Mouse (Mus musculus): ENCODE measurements around the gene Synj1.

Gene Synj1

DNA sequence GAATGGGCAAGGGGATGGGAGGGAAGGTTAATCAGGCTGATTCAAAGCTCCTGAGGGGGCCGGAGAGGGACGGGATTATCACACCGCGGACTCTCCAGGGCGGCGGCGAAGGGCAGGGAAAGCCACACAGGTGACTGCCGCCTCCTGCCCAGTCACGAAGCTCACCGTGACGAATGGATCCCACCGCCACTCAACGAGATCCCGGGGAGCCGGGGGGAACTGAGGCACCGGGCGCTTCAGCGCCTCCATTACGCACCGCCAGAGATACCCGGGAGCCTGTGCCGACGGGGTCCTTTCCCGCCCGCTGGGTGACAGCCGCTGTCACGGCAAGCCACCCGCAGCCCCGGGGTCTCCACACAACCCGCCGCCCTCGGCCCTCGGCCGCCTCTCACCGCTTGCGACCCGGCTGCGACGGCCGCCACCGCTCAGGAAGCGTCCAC lies 507 bp downstream of the Synj1 start:
- no peak for DNase-seq (ENCODE audit: low read depth in 2 of 2, low spot score in 2 of 2)

DNA sequence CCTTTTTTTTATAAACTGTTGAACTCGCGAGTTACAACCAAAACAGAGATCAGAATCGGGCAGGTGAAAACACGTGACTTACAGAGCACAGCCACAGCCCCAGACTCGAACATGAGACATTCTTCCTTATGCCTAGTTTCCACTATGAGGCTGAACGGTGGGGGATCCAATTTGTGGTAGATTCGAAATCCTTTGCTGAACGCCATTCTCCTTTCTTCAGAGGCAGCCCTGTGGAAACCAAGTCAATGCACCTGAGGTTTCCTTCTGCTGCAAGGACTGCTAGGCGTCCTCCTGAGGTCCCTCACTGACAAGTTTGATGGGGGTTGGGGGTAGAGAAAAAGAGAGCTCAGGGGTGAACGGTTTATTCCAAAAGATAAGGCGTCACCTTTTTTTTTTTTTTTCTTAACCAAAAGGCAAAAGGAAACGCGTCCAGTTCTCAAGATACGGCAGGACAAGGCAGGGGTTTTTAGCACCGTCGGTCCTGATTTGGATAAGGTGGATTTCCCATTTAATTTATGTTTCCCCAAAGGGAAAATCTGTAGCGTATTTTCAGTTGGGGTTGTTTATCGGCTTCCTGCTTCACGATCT lies 1.1 kb downstream of the Synj1 start:
- peak in 1 of 2 experiments; percentile 18 for DNase-seq (ENCODE audit: low read depth in 2 of 2, low spot score in 2 of 2)

DNA sequence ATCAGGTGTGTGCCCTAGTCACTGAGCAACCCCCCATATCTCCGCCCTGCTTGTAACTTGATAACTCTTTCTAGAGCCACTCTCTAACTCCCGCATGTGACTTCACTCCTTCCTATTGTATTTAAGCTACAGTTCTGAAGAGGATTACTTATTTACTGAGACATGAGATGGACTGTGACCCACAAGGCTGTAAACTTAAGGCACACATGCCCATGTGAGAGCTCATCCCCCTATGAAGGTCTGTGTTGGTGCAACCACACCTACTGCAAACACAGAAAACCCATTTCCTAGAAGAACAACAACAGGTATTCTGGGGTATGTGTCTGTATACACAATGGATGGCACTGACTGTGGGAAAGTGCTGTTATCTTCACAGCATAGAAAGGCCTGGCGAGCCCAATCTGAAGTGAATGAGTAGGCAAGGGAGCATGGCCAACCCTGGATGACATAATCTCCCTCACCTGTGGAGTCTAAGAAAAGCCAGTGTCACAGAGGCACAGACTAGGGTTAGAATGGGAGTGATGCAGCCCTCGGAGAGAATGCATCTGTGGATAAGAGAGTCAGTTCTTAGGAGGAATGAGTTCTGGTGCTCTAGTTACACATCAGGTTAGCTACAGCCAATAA lies 6.1 kb downstream of the Synj1 start:
- no peak for DNase-seq (ENCODE audit: low read depth in 2 of 2, low spot score in 2 of 2)

DNA sequence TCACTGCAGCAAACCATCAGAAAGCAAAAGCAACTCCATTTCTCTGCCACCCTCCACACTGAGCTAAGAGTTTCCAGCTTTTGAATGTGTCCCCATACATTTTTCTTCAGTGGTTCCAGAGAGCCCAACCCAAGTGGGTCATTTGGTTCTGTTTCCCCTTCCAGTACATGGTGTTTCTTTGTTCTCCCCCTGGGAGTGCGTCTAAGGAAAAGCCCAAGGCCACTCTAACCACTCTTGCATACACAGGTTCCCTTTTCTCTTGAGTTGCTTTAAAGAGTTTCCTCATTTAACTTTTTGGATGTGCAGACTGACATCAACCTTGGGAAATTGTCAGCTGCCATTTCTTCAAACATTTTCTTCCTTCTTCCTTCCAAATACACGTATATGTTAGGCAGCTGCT lies 10.0 kb downstream of the Synj1 start:
- DNase-seq (ENCODE audit: low read depth in 2 of 2, low spot score in 2 of 2): no peak

DNA sequence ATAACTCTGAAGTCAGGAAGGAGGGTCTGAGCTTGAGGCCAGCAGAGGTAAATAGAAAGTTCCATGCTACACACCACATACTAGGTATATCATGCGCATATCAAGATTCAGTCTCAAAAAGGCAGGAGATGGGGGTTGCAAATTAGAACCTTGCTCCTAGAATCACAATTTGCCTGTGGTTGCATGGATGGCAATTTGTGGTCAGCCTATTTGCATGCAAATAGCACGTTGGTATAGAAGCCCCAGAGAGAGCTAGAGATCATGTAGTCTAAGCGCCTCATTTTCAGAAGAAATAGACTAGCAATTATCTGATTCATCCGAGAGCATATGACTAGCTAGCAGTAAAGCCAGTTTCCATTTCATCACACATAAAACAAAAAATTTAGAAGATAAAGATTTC lies 11.3 kb downstream of the Synj1 start:
- DNase-seq (ENCODE audit: low read depth in 2 of 2, low spot score in 2 of 2): no peak

DNA sequence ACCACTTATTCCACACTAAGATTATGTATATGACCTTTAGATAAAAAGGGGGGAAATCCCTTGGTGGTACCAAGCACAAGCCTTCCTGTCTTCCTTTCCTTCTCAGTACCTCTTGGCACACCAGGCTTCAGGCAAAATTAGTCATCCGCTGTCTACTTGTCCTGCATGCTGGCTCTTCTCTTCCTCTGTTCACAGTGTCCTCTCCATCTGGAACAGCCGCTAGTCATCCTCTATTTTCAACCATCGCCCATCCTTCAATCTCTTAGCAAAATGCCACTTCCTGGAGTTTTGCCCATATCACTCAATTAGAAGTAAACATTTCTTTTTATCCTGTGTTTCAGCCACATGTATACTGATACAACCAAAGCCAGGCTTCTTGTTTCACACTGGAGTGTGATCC lies 13.3 kb downstream of the Synj1 start:
- no peak for DNase-seq (ENCODE audit: low read depth in 2 of 2, low spot score in 2 of 2)

DNA sequence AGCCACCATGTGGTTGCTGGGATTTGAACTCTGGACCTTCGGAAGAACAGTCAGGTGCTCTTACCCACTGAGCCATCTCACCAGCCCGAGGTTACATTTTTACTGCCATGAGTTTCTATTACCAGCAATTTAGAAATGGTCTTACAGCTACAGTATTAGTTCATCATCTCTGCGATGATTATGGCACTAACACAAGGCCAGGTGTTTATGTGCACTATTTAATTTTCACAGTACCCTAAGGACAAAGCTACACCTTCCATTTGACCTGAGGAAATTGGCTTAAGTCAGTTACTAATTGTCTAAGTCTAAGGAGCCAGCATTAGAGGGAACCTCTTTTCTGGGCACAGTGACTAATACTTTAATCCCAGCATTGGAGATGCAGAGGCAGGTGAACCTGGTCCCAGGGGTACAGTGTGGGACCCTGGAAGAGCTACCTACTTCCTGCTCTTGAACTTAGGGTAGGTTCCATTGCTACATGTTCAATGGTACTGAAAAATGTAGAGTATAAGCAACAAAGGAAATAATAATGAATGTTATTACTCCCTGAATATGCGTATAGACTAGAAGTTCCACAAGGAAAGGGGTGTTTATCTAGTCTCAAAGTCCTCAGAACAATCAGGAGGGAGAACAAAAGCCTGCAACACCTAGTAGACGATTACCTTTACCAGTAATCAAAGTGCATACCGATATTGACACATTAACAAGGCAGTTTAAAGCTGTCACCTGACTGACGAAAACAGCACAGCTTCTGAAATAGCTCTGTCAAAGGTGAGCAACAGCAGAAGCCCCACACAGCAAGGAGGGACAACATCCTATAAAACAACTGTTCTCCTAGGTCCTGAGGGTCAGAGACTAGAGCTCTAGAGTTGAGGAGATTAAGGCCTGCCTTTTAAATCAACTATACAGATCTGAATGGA lies 14.5 kb downstream of the Synj1 start:
- no peak for DNase-seq (ENCODE audit: low read depth in 2 of 2, low spot score in 2 of 2)

DNA sequence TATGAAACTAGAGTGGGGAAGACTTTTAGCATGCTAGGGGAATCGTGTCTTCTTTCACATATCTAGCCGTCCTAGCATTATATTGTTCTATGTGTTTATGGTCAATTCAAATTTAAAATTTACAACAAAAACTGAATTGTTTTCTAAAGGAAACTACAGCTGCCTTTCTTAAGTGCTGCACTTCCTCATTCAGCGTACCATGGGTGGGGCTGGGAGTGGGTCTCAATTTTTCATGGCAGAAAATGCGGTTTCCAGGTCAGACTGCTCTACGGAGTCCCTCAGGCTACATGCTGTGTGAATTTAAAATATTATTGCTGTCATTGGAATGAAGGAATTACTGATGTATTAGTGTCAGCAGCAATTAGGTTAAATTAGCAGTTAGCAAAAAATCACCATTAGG lies 15.6 kb downstream of the Synj1 start:
- no peak for DNase-seq (ENCODE audit: low read depth in 2 of 2, low spot score in 2 of 2)

DNA sequence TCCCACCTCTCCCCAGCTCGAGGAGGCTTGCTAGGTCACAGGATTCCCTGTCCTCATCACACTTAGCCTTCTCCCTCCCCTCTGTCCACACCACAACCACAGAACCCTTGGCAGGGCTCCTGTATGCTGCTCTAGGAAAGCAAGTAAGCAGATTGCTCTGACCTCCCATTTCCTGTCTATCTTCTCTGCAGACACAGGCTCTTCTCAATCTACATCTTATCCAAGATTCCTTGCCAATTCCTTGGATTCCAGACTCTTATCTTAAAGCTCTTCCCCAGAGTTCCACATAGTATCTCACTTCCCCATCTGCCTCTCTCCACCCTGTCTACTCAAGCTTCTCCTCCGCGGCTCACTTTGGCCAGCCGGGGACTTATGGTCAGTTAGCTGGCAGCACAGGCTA lies 16.1 kb downstream of the Synj1 start:
- DNase-seq (ENCODE audit: low read depth in 2 of 2, low spot score in 2 of 2): no peak

DNA sequence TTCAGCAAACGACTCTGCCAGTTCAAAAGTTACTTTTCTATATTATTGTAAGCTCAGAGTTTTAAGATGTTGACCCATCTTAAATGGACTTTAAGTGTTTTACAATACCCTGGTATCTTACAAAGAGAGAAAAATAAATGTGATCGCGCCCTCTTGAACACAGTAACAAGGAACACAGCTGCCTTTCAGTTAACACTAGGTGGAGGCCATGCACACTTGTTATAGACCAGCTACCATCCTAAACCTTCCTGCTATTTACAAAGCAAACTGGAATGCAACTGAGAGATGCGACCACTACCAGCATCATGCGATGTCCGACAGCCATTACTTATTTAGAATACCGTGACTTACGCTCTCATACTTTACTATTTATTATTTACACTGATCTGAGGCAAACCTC lies 21.9 kb downstream of the Synj1 start:
- DNase-seq (ENCODE audit: low read depth in 2 of 2, low spot score in 2 of 2): no peak

DNA sequence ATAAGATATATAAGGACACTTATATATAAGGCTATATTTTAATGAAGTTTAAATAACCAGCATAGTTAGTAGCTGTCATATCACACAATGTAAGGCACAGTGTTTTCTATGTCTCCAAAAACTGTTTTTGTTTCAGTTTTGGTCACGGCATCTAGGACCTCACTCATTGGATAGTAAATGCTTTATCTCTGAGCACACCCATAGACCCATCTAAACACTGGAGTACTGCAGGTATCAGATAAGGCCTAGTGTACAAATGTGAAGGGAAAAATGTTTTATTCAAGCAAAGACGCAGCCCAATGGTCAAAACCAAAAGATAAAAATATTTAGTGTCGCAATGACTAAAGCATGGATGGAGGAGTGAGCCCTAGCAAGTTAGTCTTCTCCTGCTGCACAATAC lies 22.4 kb downstream of the Synj1 start:
- no peak for DNase-seq (ENCODE audit: low read depth in 2 of 2, low spot score in 2 of 2)

DNA sequence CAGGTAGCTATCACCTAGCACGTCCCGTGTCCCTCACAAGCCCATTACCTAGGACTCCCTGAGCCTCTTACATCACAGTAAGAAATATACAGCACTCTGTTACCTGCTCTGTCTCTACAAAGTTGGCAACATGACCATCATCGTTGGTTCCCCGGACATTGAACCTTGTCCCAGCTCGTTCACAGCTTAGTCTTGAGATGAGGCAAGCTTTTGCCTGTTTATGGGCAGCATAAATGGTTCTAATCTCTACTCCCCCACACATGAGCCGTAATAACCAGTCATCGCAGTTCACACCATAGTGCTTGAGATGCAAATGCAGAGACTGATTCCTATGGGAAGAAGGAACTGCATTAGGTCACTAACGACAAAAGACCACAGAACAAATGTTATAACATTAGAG lies 23.1 kb downstream of the Synj1 start:
- no peak for DNase-seq (ENCODE audit: low read depth in 2 of 2, low spot score in 2 of 2)

DNA sequence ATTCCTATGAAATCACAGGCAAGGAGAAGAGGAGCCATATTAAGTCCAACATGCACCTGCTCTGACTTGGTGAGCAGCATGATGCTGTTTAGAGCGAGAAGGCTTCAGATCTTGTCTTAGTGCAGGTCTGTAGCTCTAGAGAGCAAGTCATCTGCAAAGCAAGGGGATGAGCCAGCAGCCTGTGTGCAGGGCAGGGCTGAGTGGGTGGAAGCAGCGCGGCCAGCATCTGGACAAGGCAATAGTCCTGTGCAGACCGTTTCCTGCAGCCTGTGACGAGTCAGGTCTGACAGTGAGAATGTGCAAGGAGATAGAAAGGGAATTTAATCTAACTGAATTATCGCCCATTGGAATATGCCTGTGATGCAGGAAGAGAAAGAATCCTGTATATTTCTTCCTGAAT lies 40.1 kb downstream of the Synj1 start:
- no peak for DNase-seq (ENCODE audit: low read depth in 2 of 2, low spot score in 2 of 2)

DNA sequence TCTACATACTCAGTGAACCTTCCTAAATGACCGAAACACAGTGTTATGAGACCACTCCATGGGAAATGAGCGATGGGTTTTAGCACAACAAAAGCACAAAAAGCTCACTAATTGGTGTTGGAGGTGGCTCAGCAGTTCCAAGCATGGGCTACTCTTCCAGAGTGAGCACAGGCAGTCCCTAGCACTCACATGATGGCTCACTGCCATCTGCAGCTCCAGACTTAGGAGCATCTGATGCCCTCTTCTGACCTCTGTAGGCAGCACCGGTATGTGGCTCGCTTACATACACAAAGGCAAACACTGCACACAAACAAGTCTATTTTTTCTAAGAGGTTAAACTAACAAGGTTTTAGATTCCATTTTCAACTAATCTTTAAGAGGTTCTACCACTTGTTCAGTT lies 44.9 kb downstream of the Synj1 start:
- DNase-seq (ENCODE audit: low read depth in 2 of 2, low spot score in 2 of 2): no peak

DNA sequence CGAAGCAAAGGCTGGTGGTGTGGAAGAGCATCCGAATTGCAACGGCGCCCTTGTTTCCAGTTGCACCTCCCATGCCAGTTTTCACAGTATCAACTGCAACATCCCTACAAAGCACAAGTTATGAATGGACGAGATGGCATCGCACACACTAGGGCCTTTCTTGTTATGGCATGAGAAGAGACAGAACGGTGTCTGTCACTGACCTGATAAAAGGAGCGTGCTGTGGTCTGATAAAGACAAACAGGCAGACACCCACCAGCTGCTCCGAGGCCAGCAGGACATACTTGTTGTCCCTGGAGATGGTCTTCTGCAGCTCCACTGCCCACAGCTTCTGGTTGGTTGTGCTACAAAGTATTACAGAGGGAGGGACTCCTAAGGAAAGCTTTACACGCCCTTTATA lies 46.8 kb downstream of the Synj1 start:
- no peak for DNase-seq (ENCODE audit: low read depth in 2 of 2, low spot score in 2 of 2)

DNA sequence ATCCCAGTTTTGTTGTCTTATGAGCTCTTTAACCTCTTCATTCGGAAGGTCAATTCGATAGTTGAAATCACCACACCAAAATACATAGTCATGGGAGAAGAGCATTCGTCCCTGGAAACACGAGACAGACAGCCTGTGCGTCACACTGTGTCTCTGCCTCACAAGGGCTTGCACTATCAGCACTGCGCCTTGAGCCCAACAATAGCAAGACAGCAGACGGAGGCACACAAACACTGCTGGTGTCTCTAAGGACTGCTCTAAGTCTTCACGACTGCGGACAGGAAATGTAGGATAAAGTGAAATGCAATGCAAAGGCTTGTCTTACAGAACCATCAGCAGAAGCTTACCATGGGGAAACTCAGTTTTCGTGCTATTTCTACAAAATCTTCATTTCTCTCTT lies 47.2 kb downstream of the Synj1 start:
- DNase-seq (ENCODE audit: low read depth in 2 of 2, low spot score in 2 of 2): no peak

DNA sequence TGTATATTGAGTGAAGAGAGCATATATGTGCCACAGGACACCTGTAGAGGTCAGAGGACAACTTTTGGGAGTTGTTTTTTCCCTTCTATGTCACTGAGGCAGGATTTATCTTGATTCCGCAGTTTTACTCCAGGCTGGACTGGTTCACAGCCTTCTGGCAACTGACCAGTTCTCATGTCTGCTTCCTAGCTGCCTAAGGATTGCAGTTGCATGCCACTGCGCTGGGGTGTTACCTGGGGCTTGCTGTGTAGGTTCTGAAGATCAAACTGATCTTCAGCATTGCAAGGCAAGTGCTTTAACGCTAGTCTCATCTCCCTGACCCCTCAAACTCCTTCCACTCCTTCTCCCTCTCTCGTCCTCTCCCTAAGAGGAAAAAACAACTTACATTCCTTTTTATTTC lies 47.9 kb downstream of the Synj1 start:
- no peak for DNase-seq (ENCODE audit: low read depth in 2 of 2, low spot score in 2 of 2)

DNA sequence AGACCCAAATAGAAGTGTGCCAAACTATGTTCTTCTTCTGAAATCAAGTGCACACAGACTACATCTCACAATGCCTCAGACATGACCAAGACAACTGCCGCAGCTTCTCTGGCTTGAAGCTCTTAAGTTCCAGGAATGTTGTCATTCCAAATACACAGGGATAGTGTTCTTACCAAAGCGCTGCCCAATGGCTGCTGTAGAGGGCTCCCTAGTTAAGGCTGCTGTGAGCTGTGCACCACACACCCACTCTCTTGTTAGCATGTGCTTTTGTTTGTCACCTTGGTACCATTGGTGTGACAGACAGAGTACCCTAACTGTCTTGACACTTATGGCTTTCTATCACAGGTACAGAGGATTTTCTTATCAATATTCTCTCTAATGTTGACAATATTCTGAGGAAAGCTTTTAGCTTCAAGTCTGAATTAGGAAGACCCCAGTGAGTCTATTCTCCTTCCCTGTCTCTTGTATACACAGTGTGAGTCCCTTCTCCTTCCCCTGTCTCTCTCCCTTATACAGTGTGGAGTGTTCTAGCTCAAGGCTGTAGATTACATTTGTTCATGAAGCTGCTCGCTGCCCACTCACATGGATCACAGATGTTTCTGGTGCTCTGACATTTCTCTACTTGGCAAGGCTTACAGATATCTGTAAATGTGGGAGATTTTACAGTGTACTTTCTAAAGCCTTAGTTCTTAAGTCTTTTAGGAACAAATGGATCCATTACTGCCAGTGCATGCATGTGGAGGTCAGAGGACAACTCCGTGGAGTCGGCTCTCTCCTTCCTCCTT lies 52.6 kb downstream of the Synj1 start:
- no peak for DNase-seq (ENCODE audit: low read depth in 2 of 2, low spot score in 2 of 2)

DNA sequence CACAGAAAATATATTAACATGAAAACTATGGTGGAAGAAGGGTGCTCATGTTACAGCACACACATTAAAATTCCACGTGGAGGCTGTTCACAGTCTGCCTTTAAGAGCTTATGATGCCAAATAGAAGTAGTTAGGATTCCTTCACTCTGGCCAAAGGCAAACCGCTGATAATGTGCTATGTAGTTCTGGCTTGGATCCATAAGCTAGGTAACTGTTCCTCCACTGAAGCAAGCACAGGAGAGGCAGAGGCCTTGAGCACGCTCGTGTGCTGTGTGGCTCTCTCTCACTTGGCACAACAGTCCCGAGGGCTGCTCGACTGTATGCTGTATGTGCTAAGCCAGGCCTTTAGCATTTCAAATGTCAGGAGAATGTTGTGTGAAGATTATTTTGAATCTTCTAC lies 55.6 kb downstream of the Synj1 start:
- no peak for DNase-seq (ENCODE audit: low read depth in 2 of 2, low spot score in 2 of 2)

DNA sequence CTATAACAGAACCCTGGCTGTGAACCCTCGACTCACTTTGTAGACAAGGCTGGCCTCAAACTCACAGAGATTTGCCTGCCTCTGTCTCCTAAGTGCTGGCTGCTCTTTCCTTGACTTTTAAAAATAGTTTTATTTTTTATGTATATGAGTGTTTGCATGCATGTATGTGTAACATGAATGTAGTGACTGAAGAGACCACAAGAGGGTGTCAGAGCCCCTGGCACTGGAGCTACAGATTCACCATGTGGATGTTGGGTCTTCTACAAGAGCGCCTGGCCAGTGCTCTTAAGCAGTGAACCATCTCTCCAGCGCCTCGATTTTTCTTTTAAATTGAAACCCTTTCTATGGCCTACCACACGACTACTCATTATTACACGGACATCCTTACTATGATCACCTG lies 57.3 kb downstream of the Synj1 start:
- DNase-seq (ENCODE audit: low read depth in 2 of 2, low spot score in 2 of 2): no peak

DNA sequence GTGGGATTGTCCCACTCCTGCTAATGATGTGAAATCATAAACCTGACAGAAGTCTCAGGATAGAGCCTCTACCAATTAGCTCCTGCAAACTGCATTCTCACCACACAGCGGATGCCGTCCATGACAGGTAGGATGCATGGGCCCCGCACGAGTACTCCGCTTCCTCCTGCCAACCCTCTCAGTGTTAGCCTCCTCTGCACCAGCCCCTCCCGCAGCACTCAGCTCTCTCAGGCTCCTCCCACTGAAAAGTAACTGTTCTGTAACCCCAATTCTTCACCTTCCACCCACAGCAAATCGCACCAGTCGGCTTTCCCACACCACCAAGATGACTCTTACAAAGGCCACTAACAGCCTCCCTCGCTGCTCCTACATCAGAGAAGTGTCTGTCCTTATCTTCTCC lies 58.0 kb downstream of the Synj1 start:
- no peak for DNase-seq (ENCODE audit: low read depth in 2 of 2, low spot score in 2 of 2)
